Mouse (Mus musculus) kidney, adult 2 months (tissue): ENCODE data around the gene Grik4.

Experiments used
- CTCF ChIP-seq: fragments of 200-500 bp; conservative IDR thresholded peaks from 2 replicates; pipeline ENCODE4 v1.5.1; 2011; ENCODE audit warnings: low read depth, mild to moderate bottlenecking, control low read depth, low read length, moderate library complexity, mixed read lengths; ENCODE audit not compliant: insufficient read depth, insufficient read length
- POLR2A ChIP-seq: fragments of 200-500 bp; IDR thresholded peaks from one replicate; pipeline ENCODE4 v1.6.1; 2011; ENCODE audit warnings: low read depth, low read length, control low read depth

DNA sequence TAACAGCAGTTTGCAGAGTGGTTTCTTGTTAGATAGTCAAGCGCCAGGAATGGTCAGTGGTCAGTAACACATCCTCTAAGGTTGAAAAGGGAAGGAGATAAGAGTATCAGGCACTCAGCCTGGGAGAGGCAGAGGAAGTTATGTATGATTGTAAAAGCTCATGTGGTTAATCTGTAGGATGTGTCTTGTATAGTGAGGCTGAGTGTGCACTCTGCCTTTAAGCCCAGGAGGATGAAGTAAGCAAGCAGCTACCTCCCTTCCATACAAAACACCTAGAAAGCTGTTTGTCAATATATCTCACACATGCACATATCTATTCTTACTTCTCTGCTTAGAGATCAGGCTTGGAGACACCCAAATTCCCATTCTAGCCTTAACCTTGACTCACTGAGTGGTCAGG, 389.1 kb downstream of the Grik4 start:
- TF ChIP-seq CTCF, result no peak
- no peak for TF ChIP-seq POLR2A
